Mouse (Mus musculus): ENCODE data around the gene CN725425.

DNA sequence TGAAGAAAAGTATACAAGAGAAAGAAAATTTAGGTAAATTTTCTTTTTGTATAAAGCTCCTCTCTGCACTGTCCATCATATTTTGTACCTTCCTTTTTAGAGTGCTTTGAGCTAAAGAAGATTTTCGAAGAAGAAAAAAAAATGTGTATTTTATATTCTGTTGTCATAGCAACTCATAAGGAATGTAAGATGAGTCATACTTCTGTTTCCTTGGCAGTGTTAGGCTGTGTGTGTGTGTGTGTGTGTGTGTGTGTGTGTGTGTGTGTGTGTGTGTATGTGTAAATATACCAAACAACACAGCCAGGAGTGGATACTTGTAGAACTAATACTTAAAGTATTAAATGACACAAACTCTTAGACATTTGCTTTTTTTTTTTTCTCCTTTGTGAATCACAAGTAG lies 46.7 kb upstream of the CN725425 start:
- TF ChIP-seq CTCF (IDR thresholded peaks at IDR 0.05; ENCODE audit: low read depth, low read length) (no peak), POLR2A (IDR thresholded peaks at IDR 0.05; ENCODE audit: extremely low read depth, insufficient read depth, low read length) (no peak)
